Mouse (Mus musculus): ENCODE measurements around the gene Syt1.

DNA sequence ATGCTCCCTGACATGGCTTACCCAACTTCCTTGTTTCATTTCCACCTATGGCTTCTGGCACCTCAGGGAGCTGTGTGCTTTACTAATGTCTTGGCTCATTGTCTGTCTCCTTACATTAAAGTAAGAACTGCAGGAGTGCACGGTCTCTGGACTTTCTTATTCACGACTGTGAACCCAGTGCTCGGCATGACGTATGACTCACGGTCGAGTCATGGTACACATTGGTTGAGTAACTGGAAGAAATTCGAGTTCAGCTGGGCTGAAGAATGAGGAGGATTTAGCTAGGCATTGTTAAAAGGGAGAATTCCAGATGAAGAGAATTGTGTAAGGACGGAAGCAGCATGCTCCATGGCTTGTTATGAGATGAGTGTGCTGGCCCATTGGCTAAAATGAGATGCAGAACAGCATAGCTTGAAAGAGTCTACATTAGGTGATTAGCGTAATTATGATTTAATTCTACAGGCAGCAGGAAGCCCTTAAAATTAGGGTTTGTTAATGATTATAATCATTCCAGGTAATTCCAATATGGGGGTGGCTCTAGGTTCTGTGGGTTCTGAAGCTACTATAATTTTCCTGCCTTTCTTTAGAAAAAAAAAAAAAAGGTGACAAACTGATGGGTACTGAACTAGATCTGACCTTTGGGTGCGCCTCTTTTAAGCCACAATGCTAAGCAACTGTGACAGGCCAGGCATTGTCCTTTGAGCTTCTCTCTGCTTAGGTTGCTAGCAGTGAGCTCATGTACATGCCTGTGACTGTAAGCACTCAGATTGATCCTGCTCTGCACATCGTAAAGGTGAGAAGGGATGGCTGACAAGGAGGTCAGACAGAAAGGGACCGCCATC is 429.0 kb downstream of the Syt1 start:
- TF ChIP-seq CTCF (IDR thresholded peaks at IDR 0.05; ENCODE audit: extremely low read depth, insufficient read depth, low read length): no peak
- no peak for TF ChIP-seq POLR2A (IDR thresholded peaks at IDR 0.05; ENCODE audit: extremely low read depth, insufficient read depth, low read length)

All from cortical plate, adult 2 months (tissue).